Mouse (Mus musculus) heart, adult 2 months (tissue): Measurements from ENCODE around the gene Aqp1.

ENCODE experiments used
- CTCF ChIP-seq: fragments of 200-600 bp; IDR thresholded peaks from 2 replicates; pipeline ENCODE4 v1.8.1; 2022; ENCODE audit warnings: antibody characterized with exemption, mild to moderate bottlenecking, moderate library complexity
- EP300 ChIP-seq: fragments of 200-500 bp; IDR thresholded peaks from 2 replicates; pipeline ENCODE4 v1.6.1; 2011; ENCODE audit warnings: low read depth, low read length, control low read depth; ENCODE audit not compliant: insufficient read depth

DNA sequence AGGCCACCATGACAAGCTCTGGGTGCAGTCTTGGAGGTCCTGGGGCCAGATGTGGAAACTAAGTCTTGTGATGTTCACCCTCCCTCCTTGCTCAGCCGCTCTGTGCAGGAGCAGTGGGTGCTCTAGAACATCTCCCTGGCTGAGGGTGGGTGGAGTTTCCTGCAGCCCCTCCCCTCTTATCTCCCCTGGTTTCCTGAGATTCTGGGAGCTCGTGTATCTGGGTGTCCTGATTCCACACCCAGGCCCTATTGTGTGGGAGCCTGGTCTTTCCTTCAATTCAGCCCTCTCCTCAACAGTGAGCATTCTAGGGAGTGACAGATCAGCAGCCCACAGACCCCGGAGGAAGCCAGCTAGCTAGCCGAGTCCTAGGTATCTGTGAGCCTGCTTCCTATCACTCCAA, 9.9 kb upstream of the Aqp1 start:
- peak; percentile 93 for TF ChIP-seq EP300
- TF ChIP-seq CTCF: no peak
